Mouse (Mus musculus) MEL (cell line): ENCODE data around the gene Smim15.

Source experiments
- CHD2 ChIP-seq: IDR thresholded peaks from 2 replicates; pipeline ENCODE4 v1.6.1; 2011; ENCODE audit warnings: low read length, improper control_type of control experiment
- CTCF ChIP-seq, 3 experiments: IDR thresholded peaks in 2 of 3; conservative IDR thresholded peaks in 1 of 3; 2 replicates each; pipeline ENCODE4 v1.5.1; 2011 to 2012; ENCODE audit warnings: low read length in 3 of 3, low read depth in 2 of 3, mild to moderate bottlenecking in 2 of 3, improper control_type of control experiment in 1 of 3, inconsistent platforms in 1 of 3, mixed read lengths in 1 of 3, moderate library complexity in 1 of 3; ENCODE audit not compliant: control insufficient read depth in 1 of 3, insufficient read depth in 1 of 3, poor library complexity in 1 of 3, severe bottlenecking in 1 of 3
- EP300 ChIP-seq, 2 experiments: IDR thresholded peaks; 2 replicates each; pipeline ENCODE4 v1.6.1; 2011; ENCODE audit warnings: improper control_type of control experiment in 2 of 2, low read length in 2 of 2, low read depth in 1 of 2, mild to moderate bottlenecking in 1 of 2
- MAZ ChIP-seq: IDR thresholded peaks from 2 replicates; pipeline ENCODE4 v1.6.1; 2012; ENCODE audit warnings: low read depth, mild to moderate bottlenecking, inconsistent platforms, low read length, improper control_type of control experiment

- TF ChIP-seq MAZ: no peak
- TF ChIP-seq CHD2: no peak
- TF ChIP-seq EP300 (IDR thresholded peaks at IDR 0.05; ENCODE audit: low read depth in 1 of 2, low read length in 2 of 2): no peak
- TF ChIP-seq CTCF (IDR thresholded peaks at IDR 0.05 in 2 of 3, conservative IDR thresholded peaks at IDR 0.05 in 1 of 3; ENCODE audit: control insufficient read depth in 1 of 3, insufficient read depth in 1 of 3, low read depth in 2 of 3, low read length in 3 of 3, poor library complexity in 1 of 3, severe bottlenecking in 1 of 3): no peak
Measured at GRCm38 (mm10) chr13:108017349-108017748, 26.9 kb upstream of the Smim15 start.
